Mouse (Mus musculus) inflammation-experienced regulatory T-cells (primary cell): ENCODE results near the gene 1700020N15Rik. TPM values are rescaled to one million over a fixed set of nuclear protein-coding genes. Genes with fewer than 3 reads are reported as not detected.

Experiments used
- polyA plus RNA-seq, 2 experiments: library from polyadenylated mRNA; unstranded; fragments of 100-300 nt; shearing (Covaris generic); gene quantifications; one replicate each; pipeline ENCODE4 v1.2.1; 2017

Gene 1700020N15Rik
- not detected for polyA plus RNA-seq

DNA sequence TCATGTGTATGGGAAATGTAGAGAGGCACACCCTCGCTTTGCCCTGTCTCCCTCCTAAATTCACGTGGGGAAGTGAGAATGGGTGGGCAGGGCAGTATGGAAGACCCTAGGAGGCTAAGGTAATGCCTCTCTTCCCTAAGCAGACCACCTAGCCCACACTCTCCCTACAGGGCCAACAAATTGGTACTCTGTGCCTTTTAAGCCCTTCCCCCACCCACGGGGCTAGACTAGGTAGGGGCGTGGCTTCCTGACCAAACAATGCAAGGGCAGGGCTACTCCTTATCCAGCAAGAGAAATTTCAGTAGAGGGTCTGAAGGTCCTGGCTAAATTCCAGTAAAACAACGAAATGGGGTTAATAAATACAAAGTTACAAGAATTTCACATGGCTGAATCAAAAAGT is at the start of gene 1700020N15Rik:
Gene 1700020N15Rik, plus strand, starts transcription at position 301 of the 400 bp plus-strand sequence.

